Comparison of ENCODE assay signal across 25 mouse cellular contexts in the genomic region with DNA sequence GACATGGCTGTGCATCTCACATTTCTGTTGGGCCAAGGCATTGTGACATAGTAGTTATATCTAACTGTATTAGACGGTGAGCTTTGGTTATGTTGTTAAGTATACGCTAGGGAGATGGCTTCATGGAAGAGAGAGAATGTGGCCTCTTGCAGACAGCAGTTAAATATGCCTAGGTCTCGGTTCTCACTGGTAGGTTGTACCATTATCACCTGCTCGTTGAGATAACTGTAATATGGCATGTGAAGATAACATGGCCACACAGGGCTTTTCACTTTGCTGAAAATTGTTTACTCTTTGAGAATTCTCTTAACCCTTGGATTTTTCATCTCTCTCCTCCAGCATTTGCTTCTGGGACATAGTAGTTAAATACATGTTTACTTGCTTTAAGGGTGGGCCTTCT. TPM values are rescaled to one million over a fixed set of nuclear protein-coding genes. Genes with fewer than 3 reads are reported as not detected.
DNase-seq lines count a peak whose midpoint lies in the region; ATAC-seq and TF ChIP-seq lines count a peak whose summit lies in the region.
"Had no signal": no experiment of that assay in that cellular context is flagged by ENCODE, and none has a peak within 500 bp of the region (broad histone marks: within the 10 kb centered on the region; RNA-seq: fewer than 3 reads in every experiment).

No protein-coding gene starts in this region.

- H3K27me3 ChIP-seq in liver, embryonic 13.5 days, result no peaks in the 10 kb centered on the region
- H3K27me3 ChIP-seq in liver, postnatal 0 days (ENCODE audit: insufficient read depth, low read length), result no peaks in the 10 kb centered on the region
- no peaks in the 10 kb centered on the region for H3K27me3 ChIP-seq in forebrain, postnatal 0 days (ENCODE audit: insufficient read depth, low read length)
- H3K27me3 ChIP-seq: forebrain, embryonic 15.5 days; heart, embryonic 13.5 days; hindbrain, embryonic 12.5 days had no signal

- TF ChIP-seq CTCF in liver, postnatal 0 days (IDR thresholded peaks at IDR 0.05; ENCODE audit: low read depth), result no peak
- no peak for TF ChIP-seq CTCF in forebrain, postnatal 0 days (IDR thresholded peaks at IDR 0.05; ENCODE audit: low read depth)

- H3K4me1 ChIP-seq in liver, embryonic 13.5 days (replicated peaks), result peaks cover 26% of the 10 kb centered on the region
- H3K4me1 ChIP-seq in liver, postnatal 0 days (ENCODE audit: insufficient read depth), result peaks cover 4% of the 10 kb centered on the region; the same call in 1 of the 2 replicates
- H3K4me1 ChIP-seq in forebrain, postnatal 0 days (ENCODE audit: insufficient read depth), result no peaks in the 10 kb centered on the region
- H3K4me1 ChIP-seq: heart, embryonic 13.5 days; hindbrain, embryonic 12.5 days had no signal

- H3K4me3 ChIP-seq in liver, embryonic 13.5 days (replicated peaks), result no peak overlapping the region
- H3K4me3 ChIP-seq in liver, postnatal 0 days (ENCODE audit: low read depth, low read length), result no peak overlapping the region
- no peak overlapping the region for H3K4me3 ChIP-seq in forebrain, postnatal 0 days (ENCODE audit: low read depth, low read length)
- H3K4me3 ChIP-seq: embryonic facial prominence, embryonic 10.5 days; erythroblast, embryonic 14.5 days; forebrain, embryonic 15.5 days; heart, embryonic 13.5 days; hindbrain, embryonic 12.5 days had no signal

- H3K27ac ChIP-seq in liver, embryonic 13.5 days, result peak overlapping the region; percentile 50; the same call in 1 of the 2 replicates
- no peak overlapping the region for H3K27ac ChIP-seq in liver, postnatal 0 days (ENCODE audit: low read depth)
- no peak overlapping the region for H3K27ac ChIP-seq in forebrain, postnatal 0 days (ENCODE audit: low read depth, low read length)
- H3K27ac ChIP-seq: embryonic facial prominence, embryonic 10.5 days; forebrain, embryonic 15.5 days; heart, embryonic 13.5 days; hindbrain, embryonic 12.5 days had no signal

- peak overlapping the region; percentile 23 for H3K4me2 ChIP-seq in liver, embryonic 13.5 days
- no peak overlapping the region for H3K4me2 ChIP-seq in liver, postnatal 0 days (ENCODE audit: low read depth, low read length)
- no peak overlapping the region for H3K4me2 ChIP-seq in forebrain, postnatal 0 days (ENCODE audit: low read depth)
- H3K4me2 ChIP-seq: forebrain, embryonic 15.5 days; heart, embryonic 13.5 days; hindbrain, embryonic 12.5 days had no signal

- WGBS in liver, embryonic 13.5 days (ENCODE audit: insufficient replicate concordance), result 28% methylated on average over 4 of the region's 4 CpGs
- WGBS in liver, postnatal 0 days (ENCODE audit: insufficient replicate concordance), result 46% methylated on average over 4 of the region's 4 CpGs
- 91% methylated on average over 4 of the region's 4 CpGs for WGBS in forebrain, postnatal 0 days

- ATAC-seq in liver, embryonic 13.5 days (ENCODE audit: low read depth), result peak; percentile 88
- peak; percentile 68 for ATAC-seq in liver, postnatal 0 days
- no peak for ATAC-seq in forebrain, postnatal 0 days
- ATAC-seq: forebrain, embryonic 15.5 days; hindbrain, embryonic 16.5 days; inflammation-experienced regulatory T-cells, adult 6 months had no signal

- peak; percentile 35 for DNase-seq in c-Kit-positive CD71-positive TER-119-negative erythroid progenitor cells, embryonic 14.5 days (ENCODE audit: low read depth)
- DNase-seq in c-Kit-positive CD71-positive TER-119-positive erythroid progenitor cells, embryonic 14.5 days (ENCODE audit: low spot score), result peak; percentile 48
- DNase-seq in liver, embryonic 13.5 days, result peak; percentile 10
- no peak for DNase-seq in liver, postnatal 0 days
- DNase-seq in forebrain, postnatal 0 days, result no peak
- DNase-seq in lung, adult 18-20 months, result no peak
- no peak for DNase-seq in kidney, adult 18-20 months
- DNase-seq: adrenal gland, adult 2 months; adrenal gland, postnatal 25 days; cerebellum, adult 11 months; cerebellum, adult 9-11 months; gastrocnemius, postnatal 25 days; heart, postnatal 4 days had no signal

- H3K36me3 ChIP-seq in liver, embryonic 13.5 days, result no peaks in the 10 kb centered on the region
- H3K36me3 ChIP-seq in liver, postnatal 0 days (replicated peaks; ENCODE audit: insufficient read depth, low read length), result no peaks in the 10 kb centered on the region
- no peaks in the 10 kb centered on the region for H3K36me3 ChIP-seq in forebrain, postnatal 0 days (ENCODE audit: insufficient read depth)
- H3K36me3 ChIP-seq: embryonic facial prominence, embryonic 10.5 days; forebrain, embryonic 15.5 days; heart, embryonic 13.5 days; hindbrain, embryonic 12.5 days had no signal

- H3K9me3 ChIP-seq in liver, embryonic 13.5 days (replicated peaks), result no peaks in the 10 kb centered on the region
- no peaks in the 10 kb centered on the region for H3K9me3 ChIP-seq in liver, postnatal 0 days (ENCODE audit: low read length)
- H3K9me3 ChIP-seq in forebrain, postnatal 0 days (ENCODE audit: low read length), result no peaks in the 10 kb centered on the region
- H3K9me3 ChIP-seq: embryonic facial prominence, embryonic 10.5 days; forebrain, embryonic 15.5 days; heart, embryonic 13.5 days had no signal

- TF ChIP-seq EP300 in liver, postnatal 0 days (IDR thresholded peaks at IDR 0.05; ENCODE audit: low read depth), result peak; percentile 83

- H3K9ac ChIP-seq in liver, embryonic 13.5 days, result 0 out of 2 replicates have a peak overlapping the region, but pooled peaks have one; percentile 7
- no peak overlapping the region for H3K9ac ChIP-seq in liver, postnatal 0 days (replicated peaks)
- H3K9ac ChIP-seq in forebrain, postnatal 0 days, result no peak overlapping the region
- H3K9ac ChIP-seq: forebrain, embryonic 15.5 days; heart, embryonic 13.5 days; hindbrain, embryonic 12.5 days had no signal

RNA-seq across cellular contexts. Expression of a gene that starts 21.4 kb away (rescaled TPM):
- polyA plus RNA-seq in liver, embryonic 13.5 days (2015; fragmentation: Nextera tagmentation; extraction: Ambion mirVana), result not detected in 2 replicates
- polyA plus RNA-seq in liver, postnatal 0 days (2015; fragmentation: Nextera tagmentation; extraction: Ambion mirVana), result not detected in 2 replicates
- not detected in 2 replicates for total RNA-seq in forebrain, postnatal 0 days (2014; rRNA removed)
- not detected in 2 replicates for polyA plus RNA-seq in forebrain, postnatal 0 days (2015; fragmentation: Nextera tagmentation; extraction: Ambion mirVana)
- total RNA-seq: adrenal gland, postnatal 25 days; ES-E14; granulocyte monocyte progenitor cell, adult 5-6 weeks had no signal
- polyA plus RNA-seq: adrenal gland, adult 2 months; embryonic facial prominence, embryonic 10.5 days; embryonic facial prominence, embryonic 14.5 days; erythroblast, embryonic 14.5 days; forebrain, embryonic 11.5 days; forebrain, embryonic 15.5 days; frontal cortex, adult 2 months; hindbrain, embryonic 12.5 days; hindbrain, embryonic 16.5 days; inflammation-experienced regulatory T-cells, adult 6 months had no signal

RNA-seq across cellular contexts. Expression of a gene that starts 51.5 kb away (rescaled TPM):
- polyA plus RNA-seq in liver, embryonic 13.5 days (2015; fragmentation: Nextera tagmentation; extraction: Ambion mirVana), result 337 and 409 TPM in 2 replicates
- 161 and 163 TPM in 2 replicates for polyA plus RNA-seq in liver, postnatal 0 days (2015; fragmentation: Nextera tagmentation; extraction: Ambion mirVana)
- total RNA-seq in forebrain, postnatal 0 days (2014; rRNA removed), result 192 and 268 TPM in 2 replicates
- 243 and 282 TPM in 2 replicates for polyA plus RNA-seq in forebrain, postnatal 0 days (2015; fragmentation: Nextera tagmentation; extraction: Ambion mirVana)

Comparison
In these comparisons a context has a peak if more than half of its experiments do, and no peak if none do; other contexts are left out.
1. DNase-seq: peak in c-Kit-positive CD71-positive TER-119-negative erythroid progenitor cells, embryonic 14.5 days (single experiment), c-Kit-positive CD71-positive TER-119-positive erythroid progenitor cells, embryonic 14.5 days (single experiment) and liver, embryonic 13.5 days (single experiment); none in liver, postnatal 0 days (single experiment), forebrain, postnatal 0 days (single experiment), lung, adult 18-20 months (0 of 2) and kidney, adult 18-20 months (single experiment).